Mouse (Mus musculus) C2C12 (cell line): ENCODE measurements around the gene Rbbp7.

Experiments
- CTCF ChIP-seq: IDR thresholded peaks from one replicate; pipeline ENCODE4 v1.5.1; 2011; ENCODE audit not compliant: control insufficient read depth, insufficient read depth, insufficient read length
- MAX ChIP-seq: IDR thresholded peaks from one replicate; pipeline ENCODE4 v1.6.1; 2011; ENCODE audit warnings: mild to moderate bottlenecking, control low read depth
- MYOG ChIP-seq: IDR thresholded peaks from one replicate; pipeline ENCODE4 v1.6.1; 2011; ENCODE audit not compliant: control insufficient read depth, insufficient read length; ENCODE audit errors: extremely low read depth
- USF1 ChIP-seq: IDR thresholded peaks from one replicate; pipeline ENCODE4 v1.6.1; 2011; ENCODE audit warnings: low read depth, mild to moderate bottlenecking, control low read depth, moderate library complexity

- TF ChIP-seq CTCF (no peak), MAX (no peak), USF1 (no peak), MYOG (no peak)
Measured at GRCm38 (mm10) chrX:162736140-162736659, 24.0 kb upstream of the Rbbp7 start.
